In genomic region chr2:127922036-127922901, GRCm38 (mm10) we compare ENCODE assay signal across 11 mouse cellular contexts.
A peak's percentile ranks its signal among the peaks of the same experiment; 100 is the strongest.
DNase-seq lines count a peak whose midpoint lies in the region; ATAC-seq and TF ChIP-seq lines count a peak whose summit lies in the region.
"Had no signal": no experiment of that assay in that cellular context is flagged by ENCODE, and none has a peak within 500 bp of the region (broad histone marks: within the 10 kb centered on the region; RNA-seq: fewer than 3 reads in every experiment).

No protein-coding gene starts in this region.

- H3K9me3 ChIP-seq in heart, embryonic 10.5 days, result no peaks in the 10 kb centered on the region
- no peaks in the 10 kb centered on the region for H3K9me3 ChIP-seq in CH12.LX (replicated peaks; ENCODE audit: low read length)
- H3K9me3 ChIP-seq in neural tube, embryonic 11.5 days (ENCODE audit: control insufficient read depth, low read length), result no peaks in the 10 kb centered on the region
- H3K9me3 ChIP-seq in forebrain, embryonic 11.5 days (ENCODE audit: control insufficient read depth, low read length), result no peaks in the 10 kb centered on the region

- H3K4me2 ChIP-seq in CH12.LX (ENCODE audit: insufficient read depth, low read depth, poor library complexity, severe bottlenecking), result peak overlapping the region; percentile 67
- no peak overlapping the region for H3K4me2 ChIP-seq in neural tube, embryonic 11.5 days (ENCODE audit: low read depth)
- H3K4me2 ChIP-seq in forebrain, embryonic 11.5 days (ENCODE audit: low read depth, low read length, severe bottlenecking), result no peak overlapping the region

- DNase-seq in heart, embryonic 10.5 days (ENCODE audit: low spot score), result no peak
- no peak for DNase-seq in heart, adult 9 months (ENCODE audit: low spot score in 2 of 2)
- no peak for DNase-seq in CH12.LX (ENCODE audit: extremely low read depth)
- peak; percentile 13 to 26 for DNase-seq in kidney, adult 8-10 months
- peak; percentile 25 for DNase-seq in neural tube, embryonic 11.5 days (ENCODE audit: low spot score)
- DNase-seq in cerebellum, adult 9-10 months, result no peak
- no peak for DNase-seq in forebrain, embryonic 11.5 days (ENCODE audit: low spot score)
- DNase-seq in left cerebral cortex, postnatal 10 days (ENCODE audit: extremely low spot score in 1 of 2, low spot score in 2 of 2), result no peak
- DNase-seq: adrenal gland, postnatal 14 days; layer of hippocampus, adult 9-11 months had no signal

- no peaks in the 10 kb centered on the region for H3K27me3 ChIP-seq in heart, embryonic 10.5 days (ENCODE audit: insufficient read depth, poor library complexity, severe bottlenecking)
- H3K27me3 ChIP-seq in CH12.LX (replicated peaks), result peaks cover 2% of the 10 kb centered on the region
- H3K27me3 ChIP-seq in neural tube, embryonic 11.5 days (ENCODE audit: control insufficient read depth, insufficient read depth, low read length), result no peaks in the 10 kb centered on the region
- H3K27me3 ChIP-seq in forebrain, embryonic 11.5 days (ENCODE audit: control insufficient read depth, insufficient read depth, low read length), result no peaks in the 10 kb centered on the region

- peak; percentile 61; the same call in 1 of the 2 replicates for TF ChIP-seq EP300 in CH12.LX (IDR thresholded peaks at IDR 0.05; ENCODE audit: low read length)

- H3K4me3 ChIP-seq in heart, embryonic 10.5 days, result no peak overlapping the region
- H3K4me3 ChIP-seq in CH12.LX (replicated peaks in 1 of 3; ENCODE audit: low read depth in 2 of 3, low read length in 2 of 3, poor library complexity in 1 of 3), result peak overlapping the region in 1 of 3 experiments; percentile 17
- no peak overlapping the region for H3K4me3 ChIP-seq in neural tube, embryonic 11.5 days (ENCODE audit: low read depth, low read length)
- no peak overlapping the region for H3K4me3 ChIP-seq in forebrain, embryonic 11.5 days (ENCODE audit: low read depth, low read length)

- no peak for TF ChIP-seq CTCF in CH12.LX (conservative IDR thresholded peaks at IDR 0.05 in 1 of 2, IDR thresholded peaks at IDR 0.05 in 1 of 2; ENCODE audit: low read depth in 2 of 2, low read length in 2 of 2)

- intact Hi-C loops in left cerebral cortex, postnatal 10 days (cut with DNase I), result no loop called here

- in situ Hi-C loops in CH12.LX (cut with MboI; ENCODE audit: low pct_ligation_motif_present, low pct_unique_long_range_greater_than_20kb, low sequenced_read_pairs), result no loop called here

- TF ChIP-seq RAD21 in CH12.LX (IDR thresholded peaks at IDR 0.05; ENCODE audit: low read depth, low read length), result no peak

- ATAC-seq in neural tube, embryonic 11.5 days (ENCODE audit: insufficient read depth, low FRiP score, low TSS enrichment), result no peak
- ATAC-seq in forebrain, embryonic 11.5 days (replicated peaks; ENCODE audit: low FRiP score), result no peak

- no peak for TF ChIP-seq POLR2A in CH12.LX (IDR thresholded peaks at IDR 0.05; ENCODE audit: low read depth, low read length)

- 0 out of 2 replicates have a peak overlapping the region, but pooled peaks have one; percentile 30 for H3K27ac ChIP-seq in heart, embryonic 10.5 days
- H3K27ac ChIP-seq in CH12.LX (ENCODE audit: insufficient read depth, low read depth), result no peak overlapping the region
- H3K27ac ChIP-seq in neural tube, embryonic 11.5 days (ENCODE audit: low read depth, low read length), result no peak overlapping the region
- H3K27ac ChIP-seq in forebrain, embryonic 11.5 days (ENCODE audit: low read depth, low read length), result no peak overlapping the region
- H3K27ac ChIP-seq: macrophage had no signal

- H3K36me3 ChIP-seq in heart, embryonic 10.5 days, result no peaks in the 10 kb centered on the region
- no peaks in the 10 kb centered on the region for H3K36me3 ChIP-seq in CH12.LX (replicated peaks in 1 of 2; ENCODE audit: control insufficient read depth in 1 of 2, insufficient read depth in 1 of 2, low read length in 1 of 2)
- no peaks in the 10 kb centered on the region for H3K36me3 ChIP-seq in neural tube, embryonic 11.5 days (ENCODE audit: control insufficient read depth, insufficient read depth, low read length)
- H3K36me3 ChIP-seq in forebrain, embryonic 11.5 days (ENCODE audit: control insufficient read depth, insufficient read depth, low read length), result no peaks in the 10 kb centered on the region

- H3K9ac ChIP-seq in CH12.LX (ENCODE audit: insufficient read depth, low read depth), result no peak overlapping the region
- no peak overlapping the region for H3K9ac ChIP-seq in neural tube, embryonic 11.5 days (ENCODE audit: low read length)
- H3K9ac ChIP-seq in forebrain, embryonic 11.5 days (ENCODE audit: low read length), result no peak overlapping the region

- 54% methylated on average over 22 of the region's 22 CpGs for WGBS in heart, embryonic 10.5 days
- WGBS in neural tube, embryonic 11.5 days, result 48% methylated on average over 22 of the region's 22 CpGs
- 62% methylated on average over 22 of the region's 22 CpGs for WGBS in forebrain, embryonic 11.5 days

- H3K79me2 ChIP-seq in CH12.LX (replicated peaks; ENCODE audit: control insufficient read depth, extremely low read depth, insufficient read depth, poor library complexity, severe bottlenecking), result no peaks in the 10 kb centered on the region

- H3K4me1 ChIP-seq in heart, embryonic 10.5 days, result peaks cover 17% of the 10 kb centered on the region
- H3K4me1 ChIP-seq in CH12.LX (ENCODE audit: control insufficient read depth in 1 of 2, insufficient read depth in 2 of 2), result peaks cover 11 to 38% of the 10 kb centered on the region in 2 experiments
- peaks cover 4% of the 10 kb centered on the region; the same call in 1 of the 2 replicates for H3K4me1 ChIP-seq in neural tube, embryonic 11.5 days (ENCODE audit: control insufficient read depth, insufficient read depth, low read length)
- no peaks in the 10 kb centered on the region; the same call in 1 of the 2 replicates for H3K4me1 ChIP-seq in forebrain, embryonic 11.5 days (replicated peaks; ENCODE audit: control insufficient read depth, insufficient read depth, low read length)

- dilution Hi-C loops in CH12.LX (cut with MboI; ENCODE audit: extremely low pct_ligation_motif_present, extremely low pct_unique_long_range_greater_than_20kb, low sequenced_read_pairs), result no loop called here

TF ChIP-seq in CH12.LX, 34 proteins besides CTCF, POLR2A, EP300 and RAD21:
- TF ChIP-seq USF1 (IDR thresholded peaks at IDR 0.05; ENCODE audit: low read depth, low read length) (no peak), MAZ (IDR thresholded peaks at IDR 0.05; ENCODE audit: low read depth, low read length) (no peak), HCFC1 (IDR thresholded peaks at IDR 0.05; ENCODE audit: low read depth, low read length) (no peak), CHD1 (IDR thresholded peaks at IDR 0.05; ENCODE audit: low read depth, low read length) (no peak), GABPA (IDR thresholded peaks at IDR 0.05; ENCODE audit: insufficient replicate concordance, low read depth, low read length) (no peak), IRF4 (IDR thresholded peaks at IDR 0.05; ENCODE audit: low read depth, low read length) (peak; percentile 50), ELF1 (IDR thresholded peaks at IDR 0.05; ENCODE audit: low read depth, low read length) (0 out of 2 replicates have a peak, but pooled peaks have one; percentile 39), PAX5 (IDR thresholded peaks at IDR 0.05; ENCODE audit: low read length) (no peak), POLR2AphosphoS2 (IDR thresholded peaks at IDR 0.05; ENCODE audit: low read depth, low read length) (no peak), ETS1 (conservative IDR thresholded peaks at IDR 0.05; ENCODE audit: low read depth, low read length) (no peak; the same call in 1 of the 2 replicates), NRF1 (IDR thresholded peaks at IDR 0.05; ENCODE audit: low read depth, low read length) (peak; percentile 50), USF2 (conservative IDR thresholded peaks at IDR 0.05; ENCODE audit: low read depth, low read length) (no peak), ZKSCAN1 (IDR thresholded peaks at IDR 0.05; ENCODE audit: borderline replicate concordance, low read depth, low read length) (no peak), JUN (IDR thresholded peaks at IDR 0.05; ENCODE audit: insufficient read depth, low read depth, low read length) (no peak), NELFE (IDR thresholded peaks at IDR 0.05; ENCODE audit: low read depth, low read length) (no peak), MAX (IDR thresholded peaks at IDR 0.05; ENCODE audit: low read length) (peak; percentile 19; the same call in 1 of the 2 replicates), MXI1 (IDR thresholded peaks at IDR 0.05; ENCODE audit: low read depth, low read length) (no peak), JUND (conservative IDR thresholded peaks at IDR 0.05; ENCODE audit: low read depth, low read length) (no peak), SIN3A (IDR thresholded peaks at IDR 0.05; ENCODE audit: low read length) (0 out of 2 replicates have a peak, but pooled peaks have one; percentile 51), E2F4 (IDR thresholded peaks at IDR 0.05; ENCODE audit: insufficient replicate concordance, low read depth, low read length) (no peak), RCOR1 (conservative IDR thresholded peaks at IDR 0.05; ENCODE audit: low read depth, low read length) (0 out of 2 replicates have a peak, but pooled peaks have one; percentile 36), SMC3 (IDR thresholded peaks at IDR 0.05; ENCODE audit: low read depth, low read length) (no peak), UBTF (IDR thresholded peaks at IDR 0.05; ENCODE audit: low read depth, low read length) (no peak), MEF2A (IDR thresholded peaks at IDR 0.05; ENCODE audit: borderline replicate concordance, low read depth, low read length) (no peak), MYC (IDR thresholded peaks at IDR 0.05; ENCODE audit: low read depth, low read length) (0 out of 2 replicates have a peak, but pooled peaks have one; percentile 24), ZNF384 (IDR thresholded peaks at IDR 0.05; ENCODE audit: low read depth, low read length) (no peak), CHD2 (IDR thresholded peaks at IDR 0.05; ENCODE audit: low read length) (peak; percentile 46; the same call in 1 of the 2 replicates), MAFK (IDR thresholded peaks at IDR 0.05; ENCODE audit: insufficient replicate concordance, low read length) (0 out of 2 replicates have a peak, but pooled peaks have one; percentile 29), ZMIZ1 (IDR thresholded peaks at IDR 0.05; ENCODE audit: low read depth, low read length) (no peak), ZC3H11A (IDR thresholded peaks at IDR 0.05; ENCODE audit: low read depth, low read length) (no peak), BHLHE40 (IDR thresholded peaks at IDR 0.05; ENCODE audit: low read depth, low read length) (peak; percentile 49), TBP (conservative IDR thresholded peaks at IDR 0.05; ENCODE audit: low read depth, low read length) (no peak), KAT2A (IDR thresholded peaks at IDR 0.05; ENCODE audit: insufficient replicate concordance, low read length) (no peak), TCF12 (IDR thresholded peaks at IDR 0.05; ENCODE audit: low read depth, low read length) (peak; percentile 69; the same call in 1 of the 2 replicates)

Comparison
In these comparisons a context has a peak if more than half of its experiments do, and no peak if none do; other contexts are left out.
1. DNase-seq: peak in kidney, adult 8-10 months (2 of 2) and neural tube, embryonic 11.5 days (single experiment); none in heart, embryonic 10.5 days (single experiment), heart, adult 9 months (0 of 2), CH12.LX (single experiment), cerebellum, adult 9-10 months (single experiment), forebrain, embryonic 11.5 days (single experiment) and left cerebral cortex, postnatal 10 days (0 of 2).